Mouse (Mus musculus) midbrain, postnatal 0 days (tissue): ENCODE measurements at regions not wholly inside any gene's neighbourhood (a gene's known extent, or its start where the extent isn't known, plus 50 kb on each side); places are given as distances from the start of the nearest gene placed in this dataset.

Source experiments
- ATAC-seq: fragments of 200-750 bp; cut with Nextera tagmentation; 2 replicates; pipeline ENCODE4 v1.8.0; 2017; ENCODE audit warnings: moderate number of reproducible peaks, mild to moderate bottlenecking, moderate TSS enrichment, moderate library complexity; ENCODE audit not compliant: low FRiP score
- DNase-seq: peaks from one replicate; pipeline ENCODE4 v3.0.0-alpha.2; 2015; ENCODE audit warnings: low spot score
- H3K27ac ChIP-seq: fragments of 300-500 bp; sonication (generic); 2 replicates; pipeline ENCODE4 v1.5.1; 2014; ENCODE audit warnings: low read depth, mild to moderate bottlenecking, low read length, mixed read lengths
- H3K27me3 ChIP-seq: fragments of 300-500 bp; sonication (generic); 2 replicates; pipeline ENCODE4 v1.6.1; 2014; ENCODE audit warnings: low read length, control low read depth, mixed read lengths; ENCODE audit not compliant: insufficient read depth
- H3K36me3 ChIP-seq: fragments of 300-500 bp; sonication (generic); 2 replicates; pipeline ENCODE4 v1.6.1; 2014; ENCODE audit warnings: low read length, control low read depth, mixed read lengths; ENCODE audit not compliant: insufficient read depth
- H3K4me1 ChIP-seq: fragments of 300-500 bp; sonication (generic); 2 replicates; pipeline ENCODE4 v1.6.1; 2014; ENCODE audit warnings: mild to moderate bottlenecking, control low read depth, antibody characterized with exemption, low read length, mixed read lengths; ENCODE audit not compliant: insufficient read depth
- H3K4me2 ChIP-seq: fragments of 300-500 bp; sonication (generic); 2 replicates; pipeline ENCODE4 v1.6.1; 2014; ENCODE audit warnings: low read depth, mild to moderate bottlenecking, low read length, mixed read lengths; ENCODE audit not compliant: poor library complexity, severe bottlenecking
- H3K4me3 ChIP-seq: fragments of 300-500 bp; sonication (generic); 2 replicates; pipeline ENCODE4 v1.5.1; 2014; ENCODE audit warnings: low read depth, mild to moderate bottlenecking, low read length, moderate library complexity
- H3K9ac ChIP-seq: fragments of 300-500 bp; sonication (generic); replicated peaks from 2 replicates; pipeline ENCODE4 v1.6.1; 2014; ENCODE audit warnings: mild to moderate bottlenecking, low read length, moderate library complexity, mixed read lengths; ENCODE audit not compliant: poor library complexity, severe bottlenecking
- H3K9me3 ChIP-seq: fragments of 300-500 bp; sonication (generic); 2 replicates; pipeline ENCODE4 v1.6.1; 2016; ENCODE audit warnings: low read length, control low read depth
- CTCF ChIP-seq: IDR thresholded peaks from 2 replicates; pipeline ENCODE4 v1.5.1; 2016; ENCODE audit warnings: antibody characterized with exemption, mild to moderate bottlenecking
- WGBS: fragments of 180-500 bp; shearing (Covaris S2); extraction: QIAGEN DNeasy Blood & Tissue Kit; methylation state at CpG from one replicate; pipeline ENCODE4 v1.1.7; 2014; 5-methylcytosine and 5-hydroxymethylcytosine counted together

DNA sequence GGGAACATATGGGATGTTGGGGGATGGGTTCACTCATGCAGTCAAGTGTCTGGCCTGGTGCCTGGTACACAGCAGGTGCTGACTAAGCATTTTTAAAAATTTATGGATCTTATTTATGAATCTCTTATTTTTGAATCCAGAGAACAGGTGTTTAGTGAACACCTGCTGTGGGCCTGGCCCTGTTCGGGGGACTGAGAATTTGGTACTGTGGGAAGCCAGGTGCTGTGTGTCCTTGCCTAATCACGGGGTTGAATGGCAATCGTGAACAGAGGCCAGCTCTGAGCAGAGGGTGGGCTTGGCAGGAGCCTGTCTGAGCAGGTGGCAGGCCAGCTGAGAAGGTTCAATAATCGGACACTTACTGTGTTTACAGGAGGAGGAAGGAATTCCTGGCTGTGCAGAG, 261.5 kb downstream of the Matn1 start:
- Histone ChIP-seq H3K4me2 (no peak overlapping the region), H3K27me3 (no peaks in the 10 kb centered on the region), H3K4me1 (no peaks in the 10 kb centered on the region), H3K9me3 (no peaks in the 10 kb centered on the region), H3K4me3 (no peak overlapping the region), H3K27ac (no peak overlapping the region), H3K36me3 (no peaks in the 10 kb centered on the region), H3K9ac (no peak overlapping the region)
- peak; percentile 66 for DNase-seq
- TF ChIP-seq CTCF = no peak
- ATAC-seq = no peak
- 55% methylated on average over 4 of the region's 4 CpGs for WGBS

DNA sequence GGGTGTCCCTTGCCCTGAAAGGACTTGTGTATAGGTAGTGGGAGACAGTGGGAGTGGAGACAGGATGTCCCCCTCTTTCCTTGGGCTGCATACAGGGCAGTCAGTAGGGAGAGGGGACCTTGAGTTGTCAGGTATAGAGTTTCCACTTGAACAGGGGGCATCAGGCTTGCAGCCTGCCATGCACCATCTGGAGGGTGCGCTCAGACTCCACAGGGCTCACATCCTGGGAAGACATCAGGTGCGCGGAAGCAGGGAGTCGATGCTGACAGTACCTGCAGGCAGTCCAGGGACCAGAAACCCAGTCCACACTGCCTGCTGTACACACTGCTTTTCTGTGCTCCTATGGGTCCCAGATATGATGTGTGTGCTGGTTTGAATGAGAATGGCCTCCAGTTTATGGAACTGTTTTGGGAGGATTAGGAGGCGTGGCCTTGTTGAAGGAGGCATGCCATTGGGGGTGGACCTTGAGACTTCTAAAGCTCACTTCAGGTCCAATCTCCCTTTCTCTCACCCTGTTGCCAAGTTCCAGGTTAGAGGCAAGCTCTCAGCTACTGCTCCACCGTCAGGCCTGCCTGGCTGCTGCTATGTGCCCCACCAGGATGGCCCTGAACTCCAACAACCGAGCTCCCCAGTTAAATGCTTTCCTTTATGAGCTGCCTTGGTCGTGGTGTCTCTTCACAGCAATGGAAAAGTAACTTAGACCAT, 262.1 kb downstream of the Matn1 start:
- TF ChIP-seq CTCF = no peak
- H3K36me3 ChIP-seq = no peaks in the 10 kb centered on the region
- no peak overlapping the region for H3K27ac ChIP-seq
- H3K4me3 ChIP-seq = no peak overlapping the region
- DNase-seq = no peak
- no peaks in the 10 kb centered on the region for H3K27me3 ChIP-seq
- no peaks in the 10 kb centered on the region for H3K4me1 ChIP-seq
- ATAC-seq = no peak
- no peaks in the 10 kb centered on the region for H3K9me3 ChIP-seq
- H3K9ac ChIP-seq = no peak overlapping the region
- WGBS = 84% methylated on average over 8 of the region's 8 CpGs
- no peak overlapping the region for H3K4me2 ChIP-seq

DNA sequence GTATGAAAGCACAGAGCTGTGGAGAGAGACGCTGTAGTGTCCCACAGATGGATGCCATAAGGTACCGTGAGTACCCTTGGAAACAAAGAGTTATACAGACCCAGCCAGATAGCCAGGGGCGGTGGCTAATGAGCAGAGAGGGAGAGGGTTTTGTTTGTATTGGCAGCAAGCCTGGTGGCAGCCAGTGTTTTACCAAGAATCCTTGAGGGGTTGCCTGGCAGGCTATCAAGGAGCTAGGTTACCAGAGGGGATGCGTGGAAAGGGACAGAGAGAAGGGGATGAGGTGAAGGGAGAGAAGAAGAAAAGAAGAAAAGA, 262.7 kb downstream of the Matn1 start:
- H3K9ac ChIP-seq = no peak overlapping the region
- no peak overlapping the region for H3K27ac ChIP-seq
- no peak overlapping the region for H3K4me2 ChIP-seq
- 48% methylated on average over 4 of the region's 4 CpGs for WGBS
- no peaks in the 10 kb centered on the region for H3K4me1 ChIP-seq
- ATAC-seq = no peak
- no peak for TF ChIP-seq CTCF
- H3K27me3 ChIP-seq = no peaks in the 10 kb centered on the region
- H3K9me3 ChIP-seq = no peaks in the 10 kb centered on the region
- H3K36me3 ChIP-seq = no peaks in the 10 kb centered on the region
- peak; percentile 71 for DNase-seq
- no peak overlapping the region for H3K4me3 ChIP-seq

DNA sequence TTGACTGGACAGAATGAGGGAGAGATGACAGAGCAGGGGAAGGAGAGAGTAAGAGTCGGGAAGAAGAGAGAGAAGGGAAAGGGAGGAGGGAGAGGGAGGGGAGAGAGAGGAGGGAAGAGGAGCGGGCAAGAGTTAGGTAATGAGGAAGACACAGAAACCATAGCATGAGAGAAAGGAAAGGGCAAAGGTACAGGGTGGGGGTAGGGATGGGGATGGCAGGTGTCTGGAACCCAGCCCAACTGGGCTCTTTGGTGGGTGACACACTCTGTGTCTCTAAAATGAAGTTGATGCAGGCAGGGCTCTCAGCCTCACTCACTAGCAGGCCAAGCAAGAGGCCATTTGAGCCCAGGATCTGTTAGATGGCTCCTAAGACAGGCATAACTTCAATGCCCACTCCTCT, 263.1 kb downstream of the Matn1 start:
- Histone ChIP-seq H3K9me3 (no peaks in the 10 kb centered on the region), H3K4me3 (no peak overlapping the region), H3K27ac (no peak overlapping the region), H3K27me3 (no peaks in the 10 kb centered on the region), H3K9ac (no peak overlapping the region), H3K36me3 (no peaks in the 10 kb centered on the region), H3K4me1 (no peaks in the 10 kb centered on the region), H3K4me2 (no peak overlapping the region)
- no peak for DNase-seq
- no peak for TF ChIP-seq CTCF
- WGBS = 83% methylated on average over 2 of the region's 2 CpGs
- no peak for ATAC-seq

DNA sequence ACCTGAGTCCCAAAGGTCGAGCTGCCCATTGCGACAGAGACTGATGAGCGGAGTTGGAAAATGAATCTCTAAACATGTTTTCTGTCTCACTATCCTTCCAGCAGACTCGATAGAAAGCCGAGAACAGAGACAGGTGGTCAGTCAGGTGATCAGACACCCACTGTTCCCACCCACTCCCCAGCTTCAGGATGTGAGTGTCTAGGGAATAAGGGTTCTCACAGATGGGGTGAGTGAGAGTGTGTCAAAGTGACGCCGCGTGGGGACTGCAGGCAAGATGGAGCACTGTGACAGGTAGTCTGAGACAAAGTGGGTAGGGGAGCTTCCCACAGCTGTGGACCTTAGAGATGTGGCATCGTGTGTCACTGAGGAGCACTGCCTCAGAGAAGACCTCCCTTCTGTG, 264.0 kb downstream of the Matn1 start:
- TF ChIP-seq CTCF = no peak
- H3K27me3 ChIP-seq = no peaks in the 10 kb centered on the region
- no peak for ATAC-seq
- no peaks in the 10 kb centered on the region for H3K9me3 ChIP-seq
- WGBS = 84% methylated on average over 9 of the region's 9 CpGs
- H3K4me2 ChIP-seq = no peak overlapping the region
- no peak overlapping the region for H3K4me3 ChIP-seq
- H3K36me3 ChIP-seq = no peaks in the 10 kb centered on the region
- DNase-seq = no peak
- H3K4me1 ChIP-seq = no peaks in the 10 kb centered on the region
- no peak overlapping the region for H3K9ac ChIP-seq
- no peak overlapping the region for H3K27ac ChIP-seq

DNA sequence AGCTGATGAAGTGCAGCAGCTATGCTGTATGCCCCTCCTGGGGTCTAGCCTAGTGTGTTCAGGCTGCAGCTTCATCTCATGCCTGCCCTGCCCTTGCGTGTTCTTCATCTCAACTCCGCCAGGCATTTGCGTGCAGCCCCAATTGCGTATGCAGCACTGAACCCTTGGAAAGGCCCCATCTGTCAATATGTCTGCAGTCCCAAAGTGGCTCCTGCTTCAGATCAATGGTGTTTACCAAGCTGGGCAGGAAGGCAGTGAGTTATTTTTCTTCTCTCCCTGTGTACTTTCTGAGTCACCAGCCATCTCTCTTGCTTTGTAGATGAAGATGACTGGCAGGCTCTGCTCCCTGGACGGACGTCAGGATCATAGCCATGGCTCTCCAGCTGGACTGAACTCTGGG, 264.5 kb downstream of the Matn1 start:
- H3K9ac ChIP-seq = no peak overlapping the region
- no peak overlapping the region for H3K4me2 ChIP-seq
- WGBS = 82% methylated on average over 6 of the region's 6 CpGs
- no peaks in the 10 kb centered on the region for H3K9me3 ChIP-seq
- no peak overlapping the region for H3K4me3 ChIP-seq
- H3K27me3 ChIP-seq = no peaks in the 10 kb centered on the region
- H3K27ac ChIP-seq = no peak overlapping the region
- no peak for TF ChIP-seq CTCF
- H3K36me3 ChIP-seq = no peaks in the 10 kb centered on the region
- DNase-seq = no peak
- H3K4me1 ChIP-seq = no peaks in the 10 kb centered on the region
- ATAC-seq = no peak
